In the genomic region with DNA sequence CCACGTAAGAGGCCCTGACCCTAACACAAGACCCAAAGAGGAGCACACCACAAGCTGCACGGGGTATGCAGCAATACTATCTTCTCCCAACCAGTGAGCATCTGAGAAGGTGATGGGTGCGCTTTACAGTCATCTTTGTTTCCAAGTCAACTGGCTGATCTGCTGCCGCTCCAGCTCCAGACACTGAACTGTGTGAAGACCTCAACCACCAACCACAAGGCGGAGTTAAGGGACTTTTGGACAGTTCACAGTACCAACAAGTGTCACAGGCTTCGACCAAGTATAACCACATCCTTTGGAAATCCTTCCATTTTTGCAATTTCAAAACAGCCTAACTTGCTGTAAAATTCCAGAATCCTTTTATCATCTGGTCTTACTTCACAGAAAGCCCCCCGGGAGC, we compare ENCODE assay signal across 15 mouse cellular contexts. TPM values are rescaled to one million over a fixed set of nuclear protein-coding genes. Genes with fewer than 3 reads are reported as not detected.
"Had no signal": no experiment of that assay in that cellular context is flagged by ENCODE, and none has a peak within 500 bp of the region (broad histone marks: within the 10 kb centered on the region; RNA-seq: fewer than 3 reads in every experiment).

No protein-coding gene starts in this region.

- ATAC-seq: liver, embryonic 12.5 days; midbrain, embryonic 13.5 days had no signal

- H3K4me2 ChIP-seq: kidney, embryonic 15.5 days; liver, embryonic 12.5 days; lung, embryonic 14.5 days; midbrain, embryonic 13.5 days; neural tube, embryonic 12.5 days had no signal

- H3K27me3 ChIP-seq: kidney, embryonic 15.5 days had no signal

- H3K9ac ChIP-seq: kidney, embryonic 15.5 days; liver, embryonic 12.5 days; lung, embryonic 14.5 days; midbrain, embryonic 13.5 days; neural tube, embryonic 12.5 days had no signal

- H3K4me3 ChIP-seq: kidney, embryonic 15.5 days; left cerebral cortex, adult 2 months; limb, embryonic 10.5 days; liver, embryonic 12.5 days; midbrain, embryonic 13.5 days; neural tube, embryonic 12.5 days had no signal

- H3K27ac ChIP-seq: kidney, embryonic 15.5 days; left cerebral cortex, adult 2 months; limb, embryonic 10.5 days; liver, embryonic 12.5 days; midbrain, embryonic 13.5 days; neural tube, embryonic 12.5 days; stomach, postnatal 0 days had no signal

- DNase-seq: kidney, postnatal 14 days; lung, embryonic 14.5 days; lung, postnatal 10 days; lung, postnatal 4 days; thymus, postnatal 4 days had no signal

- H3K9me3 ChIP-seq: kidney, embryonic 15.5 days; limb, embryonic 10.5 days; liver, embryonic 12.5 days; midbrain, embryonic 13.5 days; neural tube, embryonic 12.5 days had no signal

RNA-seq across cellular contexts. Expression of a gene that starts 9.2 kb away (rescaled TPM):
- polyA plus RNA-seq: large intestine, adult 2 months; liver, embryonic 12.5 days; liver, embryonic 16.5 days; lung, embryonic 14.5 days; midbrain, postnatal 0 days; neural tube, embryonic 12.5 days; stomach, postnatal 0 days had no signal
